Mouse (Mus musculus): ENCODE measurements at regions not wholly inside any gene's neighbourhood (a gene's known extent, or its start where the extent isn't known, plus 50 kb on each side); places are given as distances from the start of the nearest gene placed in this dataset.

- no peak overlapping the region for H3K9ac ChIP-seq (ENCODE audit: low read length)
- H3K27me3 ChIP-seq (ENCODE audit: control insufficient read depth, insufficient read depth, low read length) = no peaks in the 10 kb centered on the region
- no peak overlapping the region for H3K4me3 ChIP-seq (ENCODE audit: low read depth, low read length)
- no peak overlapping the region for H3K4me2 ChIP-seq (ENCODE audit: low read depth, severe bottlenecking)
- no peaks in the 10 kb centered on the region for H3K4me1 ChIP-seq (ENCODE audit: control insufficient read depth, insufficient read depth, low read length)
- no peaks in the 10 kb centered on the region for H3K36me3 ChIP-seq (ENCODE audit: control insufficient read depth, insufficient read depth, low read length)
- no peaks in the 10 kb centered on the region for H3K9me3 ChIP-seq (ENCODE audit: control insufficient read depth, low read length)
- DNase-seq (ENCODE audit: low spot score) (no peak), ATAC-seq (ENCODE audit: insufficient number of reproducible peaks, low FRiP score, low TSS enrichment, low read depth) (peak; percentile 82)
- 24% methylated on average over 5 of the region's 5 CpGs for WGBS
- no peak overlapping the region for H3K27ac ChIP-seq (replicated peaks; ENCODE audit: low read depth, low read length)
These were observed 567.7 kb upstream of the Klhl1 start for GRCm38 (mm10) chr14:97086363-97087309.

GRCm38 (mm10) chr14:97074808-97075207, 555.9 kb upstream of the Klhl1 start:
- Histone ChIP-seq H3K36me3 (ENCODE audit: control insufficient read depth, insufficient read depth, low read length) (no peaks in the 10 kb centered on the region), H3K27ac (replicated peaks; ENCODE audit: low read depth, low read length) (no peak overlapping the region), H3K9ac (ENCODE audit: low read length) (no peak overlapping the region), H3K4me1 (ENCODE audit: control insufficient read depth, insufficient read depth, low read length) (no peaks in the 10 kb centered on the region), H3K9me3 (ENCODE audit: control insufficient read depth, low read length) (no peaks in the 10 kb centered on the region), H3K27me3 (ENCODE audit: control insufficient read depth, insufficient read depth, low read length) (no peaks in the 10 kb centered on the region), H3K4me3 (ENCODE audit: low read depth, low read length) (no peak overlapping the region), H3K4me2 (ENCODE audit: low read depth, severe bottlenecking) (no peak overlapping the region)
- DNase-seq (ENCODE audit: low spot score) (no peak), ATAC-seq (ENCODE audit: insufficient number of reproducible peaks, low FRiP score, low TSS enrichment, low read depth) (no peak)
- WGBS = 91% methylated on average over 3 of the region's 3 CpGs

DNA sequence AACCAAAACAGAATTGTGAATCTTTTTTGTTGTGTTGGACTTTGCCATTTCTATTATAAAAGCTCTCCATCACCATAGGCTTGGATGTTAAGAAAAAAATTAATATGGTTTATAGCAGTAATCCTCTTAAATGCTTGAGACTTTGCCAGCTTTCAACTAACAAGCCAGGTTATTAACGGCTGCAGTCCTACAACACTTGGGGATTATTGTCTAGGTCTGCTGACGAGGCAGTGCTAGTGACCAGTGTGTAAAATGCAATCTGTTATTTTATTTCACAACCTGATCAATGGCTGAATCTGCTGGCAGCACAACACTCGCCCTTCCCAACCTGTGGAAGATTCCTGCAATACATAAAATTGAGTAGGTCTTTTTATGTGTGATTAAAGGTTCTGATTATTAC, 549.9 kb upstream of the Klhl1 start:
- no peaks in the 10 kb centered on the region for H3K27me3 ChIP-seq (ENCODE audit: control insufficient read depth, insufficient read depth, low read length)
- H3K4me2 ChIP-seq (ENCODE audit: low read depth, severe bottlenecking) = no peak overlapping the region
- H3K9ac ChIP-seq (ENCODE audit: low read length) = no peak overlapping the region
- no peaks in the 10 kb centered on the region for H3K9me3 ChIP-seq (ENCODE audit: control insufficient read depth, low read length)
- no peak overlapping the region for H3K27ac ChIP-seq (replicated peaks; ENCODE audit: low read depth, low read length)
- no peaks in the 10 kb centered on the region for H3K36me3 ChIP-seq (ENCODE audit: control insufficient read depth, insufficient read depth, low read length)
- no peak for ATAC-seq (ENCODE audit: insufficient number of reproducible peaks, low FRiP score, low TSS enrichment, low read depth)
- DNase-seq (ENCODE audit: low spot score) = no peak
- H3K4me1 ChIP-seq (ENCODE audit: control insufficient read depth, insufficient read depth, low read length) = no peaks in the 10 kb centered on the region
- H3K4me3 ChIP-seq (ENCODE audit: low read depth, low read length) = no peak overlapping the region
- WGBS = 32% methylated on average over 3 of the region's 3 CpGs

- Histone ChIP-seq H3K9me3 (ENCODE audit: control insufficient read depth, low read length) (no peaks in the 10 kb centered on the region), H3K9ac (ENCODE audit: low read length) (no peak overlapping the region), H3K27me3 (ENCODE audit: control insufficient read depth, insufficient read depth, low read length) (no peaks in the 10 kb centered on the region), H3K36me3 (ENCODE audit: control insufficient read depth, insufficient read depth, low read length) (no peaks in the 10 kb centered on the region), H3K27ac (replicated peaks; ENCODE audit: low read depth, low read length) (no peak overlapping the region), H3K4me1 (ENCODE audit: control insufficient read depth, insufficient read depth, low read length) (no peaks in the 10 kb centered on the region), H3K4me2 (ENCODE audit: low read depth, severe bottlenecking) (no peak overlapping the region), H3K4me3 (ENCODE audit: low read depth, low read length) (no peak overlapping the region)
- no peak for ATAC-seq (ENCODE audit: insufficient number of reproducible peaks, low FRiP score, low TSS enrichment, low read depth)
- DNase-seq (ENCODE audit: low spot score) = no peak
- WGBS = 47% methylated on average over 5 of the region's 5 CpGs
These were observed 549.4 kb upstream of the Klhl1 start for GRCm38 (mm10) chr14:97068313-97068712.

GRCm38 (mm10) chr14:97045321-97045720, 526.4 kb upstream of the Klhl1 start:
- Histone ChIP-seq H3K4me2 (ENCODE audit: low read depth, severe bottlenecking) (no peak overlapping the region), H3K4me1 (ENCODE audit: control insufficient read depth, insufficient read depth, low read length) (no peaks in the 10 kb centered on the region), H3K27ac (replicated peaks; ENCODE audit: low read depth, low read length) (no peak overlapping the region), H3K9me3 (ENCODE audit: control insufficient read depth, low read length) (no peaks in the 10 kb centered on the region), H3K27me3 (ENCODE audit: control insufficient read depth, insufficient read depth, low read length) (no peaks in the 10 kb centered on the region), H3K36me3 (ENCODE audit: control insufficient read depth, insufficient read depth, low read length) (no peaks in the 10 kb centered on the region), H3K4me3 (ENCODE audit: low read depth, low read length) (no peak overlapping the region), H3K9ac (ENCODE audit: low read length) (no peak overlapping the region)
- DNase-seq (ENCODE audit: low spot score) (no peak), ATAC-seq (ENCODE audit: insufficient number of reproducible peaks, low FRiP score, low TSS enrichment, low read depth) (no peak)

DNA sequence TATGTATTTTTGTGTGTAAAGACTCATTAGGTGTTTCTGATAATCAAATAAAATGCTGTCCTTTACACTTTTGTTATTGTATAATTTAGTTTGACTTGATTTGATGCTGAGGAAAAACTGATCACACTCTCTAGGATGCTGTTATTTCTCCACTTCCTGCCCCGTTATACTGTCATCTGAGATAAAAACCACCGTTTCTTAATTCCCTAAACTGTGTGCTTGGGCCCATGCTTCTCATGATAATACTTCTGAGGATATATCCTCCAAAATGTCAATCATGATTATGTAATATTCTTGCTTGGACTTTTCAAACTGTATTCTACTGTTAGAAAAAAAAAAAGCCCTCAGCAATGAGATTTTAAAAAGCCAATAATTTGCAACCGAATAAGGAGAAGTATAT, 520.9 kb upstream of the Klhl1 start:
- no peaks in the 10 kb centered on the region for H3K9me3 ChIP-seq (ENCODE audit: control insufficient read depth, low read length)

GRCm38 (mm10) chr14:97028528-97028927, 509.6 kb upstream of the Klhl1 start:
- WGBS = 84% methylated on average over 4 of the region's 4 CpGs
- no peak overlapping the region for H3K27ac ChIP-seq (replicated peaks; ENCODE audit: low read depth, low read length)
- H3K27me3 ChIP-seq (ENCODE audit: control insufficient read depth, insufficient read depth, low read length) = no peaks in the 10 kb centered on the region
- DNase-seq (ENCODE audit: low spot score) (no peak), ATAC-seq (ENCODE audit: insufficient number of reproducible peaks, low FRiP score, low TSS enrichment, low read depth) (no peak)
- no peak overlapping the region for H3K9ac ChIP-seq (ENCODE audit: low read length)
- no peaks in the 10 kb centered on the region for H3K36me3 ChIP-seq (ENCODE audit: control insufficient read depth, insufficient read depth, low read length)
- H3K4me3 ChIP-seq (ENCODE audit: low read depth, low read length) = no peak overlapping the region
- no peak overlapping the region for H3K4me2 ChIP-seq (ENCODE audit: low read depth, severe bottlenecking)
- no peaks in the 10 kb centered on the region for H3K4me1 ChIP-seq (ENCODE audit: control insufficient read depth, insufficient read depth, low read length)
- H3K9me3 ChIP-seq (ENCODE audit: control insufficient read depth, low read length) = no peaks in the 10 kb centered on the region

More for the DNA sequence above, 520.9 kb upstream of the Klhl1 start:
- H3K4me2 ChIP-seq (ENCODE audit: low read depth, severe bottlenecking) = no peak overlapping the region
- H3K36me3 ChIP-seq (ENCODE audit: control insufficient read depth, insufficient read depth, low read length) = no peaks in the 10 kb centered on the region
- ATAC-seq (ENCODE audit: insufficient number of reproducible peaks, low FRiP score, low TSS enrichment, low read depth) = no peak
- no peaks in the 10 kb centered on the region for H3K4me1 ChIP-seq (ENCODE audit: control insufficient read depth, insufficient read depth, low read length)
- no peaks in the 10 kb centered on the region for H3K27me3 ChIP-seq (ENCODE audit: control insufficient read depth, insufficient read depth, low read length)
- 90% methylated on average over 3 of the region's 3 CpGs for WGBS
- no peak overlapping the region for H3K4me3 ChIP-seq (ENCODE audit: low read depth, low read length)
- no peak for DNase-seq (ENCODE audit: low spot score)
- H3K9ac ChIP-seq (ENCODE audit: low read length) = no peak overlapping the region
- H3K27ac ChIP-seq (replicated peaks; ENCODE audit: low read depth, low read length) = no peak overlapping the region

DNA sequence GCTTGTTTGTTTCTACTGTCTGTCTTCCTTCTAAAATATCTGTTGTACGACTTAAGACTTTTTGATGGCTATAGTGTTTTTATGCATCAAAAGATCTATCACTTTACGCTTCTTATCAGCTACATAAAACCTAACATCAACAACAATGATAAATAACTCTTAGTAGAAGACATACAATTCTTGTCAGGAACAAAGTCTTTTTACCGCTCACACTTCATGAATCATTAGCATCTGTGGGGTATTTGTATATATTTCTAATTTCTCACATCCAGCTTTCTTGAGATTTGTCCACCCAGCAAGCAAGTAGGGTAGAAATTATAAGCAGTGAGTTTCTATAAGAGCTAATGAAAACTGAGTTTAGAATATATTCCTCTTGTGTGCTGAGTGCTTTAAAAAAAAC, 487.4 kb upstream of the Klhl1 start:
- ATAC-seq (ENCODE audit: insufficient number of reproducible peaks, low FRiP score, low TSS enrichment, low read depth) = no peak
- no peaks in the 10 kb centered on the region for H3K36me3 ChIP-seq (ENCODE audit: control insufficient read depth, insufficient read depth, low read length)
- no peaks in the 10 kb centered on the region for H3K27me3 ChIP-seq (ENCODE audit: control insufficient read depth, insufficient read depth, low read length)
- DNase-seq (ENCODE audit: low spot score) = no peak
- no peak overlapping the region for H3K4me2 ChIP-seq (ENCODE audit: low read depth, severe bottlenecking)
- WGBS = 86% methylated on average over 3 of the region's 3 CpGs
- no peak overlapping the region for H3K27ac ChIP-seq (replicated peaks; ENCODE audit: low read depth, low read length)
- no peak overlapping the region for H3K9ac ChIP-seq (ENCODE audit: low read length)
- H3K9me3 ChIP-seq (ENCODE audit: control insufficient read depth, low read length) = no peaks in the 10 kb centered on the region
- no peak overlapping the region for H3K4me3 ChIP-seq (ENCODE audit: low read depth, low read length)
- no peaks in the 10 kb centered on the region for H3K4me1 ChIP-seq (ENCODE audit: control insufficient read depth, insufficient read depth, low read length)

GRCm38 (mm10) chr14:96995081-96995480, 476.2 kb upstream of the Klhl1 start:
- no peaks in the 10 kb centered on the region for H3K36me3 ChIP-seq (ENCODE audit: control insufficient read depth, insufficient read depth, low read length)
- H3K27me3 ChIP-seq (ENCODE audit: control insufficient read depth, insufficient read depth, low read length) = no peaks in the 10 kb centered on the region
- no peak overlapping the region for H3K4me3 ChIP-seq (ENCODE audit: low read depth, low read length)
- no peaks in the 10 kb centered on the region for H3K4me1 ChIP-seq (ENCODE audit: control insufficient read depth, insufficient read depth, low read length)
- ATAC-seq (ENCODE audit: insufficient number of reproducible peaks, low FRiP score, low TSS enrichment, low read depth) (no peak), DNase-seq (ENCODE audit: low spot score) (no peak)
- 56% methylated on average over 3 of the region's 3 CpGs for WGBS
- no peak overlapping the region for H3K27ac ChIP-seq (replicated peaks; ENCODE audit: low read depth, low read length)
- no peak overlapping the region for H3K9ac ChIP-seq (ENCODE audit: low read length)
- no peak overlapping the region for H3K4me2 ChIP-seq (ENCODE audit: low read depth, severe bottlenecking)
- no peaks in the 10 kb centered on the region for H3K9me3 ChIP-seq (ENCODE audit: control insufficient read depth, low read length)

All from limb, embryonic 11.5 days (tissue).